Mouse (Mus musculus) bone marrow, adult 2 months (tissue): ENCODE data around the gene Prkag1.

ENCODE experiments used
- CTCF ChIP-seq: fragments of 200-500 bp; IDR thresholded peaks from 2 replicates; pipeline ENCODE4 v1.5.1; 2011; ENCODE audit warnings: low read length, control low read depth; ENCODE audit not compliant: control insufficient read depth, insufficient read depth
- POLR2A ChIP-seq: fragments of 200-500 bp; IDR thresholded peaks from 2 replicates; pipeline ENCODE4 v1.6.1; 2011; ENCODE audit warnings: low read depth, mild to moderate bottlenecking, control low read depth, low read length, borderline replicate concordance; ENCODE audit not compliant: control insufficient read depth

DNA sequence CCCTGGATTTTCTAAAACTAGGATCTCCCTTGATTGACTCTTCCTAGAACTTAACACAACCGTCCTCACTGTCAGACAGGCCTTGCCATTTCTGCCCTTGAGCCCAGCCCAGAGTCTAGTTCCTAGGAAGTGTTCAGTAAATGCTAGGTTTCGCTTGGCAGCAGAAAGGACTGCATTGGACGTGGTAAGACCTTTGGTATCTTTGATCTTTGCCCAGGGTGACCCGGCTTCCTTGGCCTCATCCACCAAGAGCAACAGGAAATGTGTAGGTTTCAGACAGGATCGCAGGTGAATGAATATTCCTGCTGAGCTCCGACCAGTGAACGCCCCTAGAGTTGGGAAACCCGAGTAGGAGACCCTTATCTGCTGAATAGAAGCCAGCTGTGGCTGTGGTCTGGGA, 28.4 kb downstream of the Prkag1 start:
- no peak for TF ChIP-seq CTCF
- no peak for TF ChIP-seq POLR2A
